Mouse (Mus musculus): ENCODE measurements at regions not wholly inside any gene's neighbourhood (a gene's known extent, or its start where the extent isn't known, plus 50 kb on each side); places are given as distances from the start of the nearest gene placed in this dataset.

GRCm38 (mm10) chr3:149625066-149625465 lies 634.7 kb upstream of the Adgrl2 start:
- DNase-seq = no peak

DNA sequence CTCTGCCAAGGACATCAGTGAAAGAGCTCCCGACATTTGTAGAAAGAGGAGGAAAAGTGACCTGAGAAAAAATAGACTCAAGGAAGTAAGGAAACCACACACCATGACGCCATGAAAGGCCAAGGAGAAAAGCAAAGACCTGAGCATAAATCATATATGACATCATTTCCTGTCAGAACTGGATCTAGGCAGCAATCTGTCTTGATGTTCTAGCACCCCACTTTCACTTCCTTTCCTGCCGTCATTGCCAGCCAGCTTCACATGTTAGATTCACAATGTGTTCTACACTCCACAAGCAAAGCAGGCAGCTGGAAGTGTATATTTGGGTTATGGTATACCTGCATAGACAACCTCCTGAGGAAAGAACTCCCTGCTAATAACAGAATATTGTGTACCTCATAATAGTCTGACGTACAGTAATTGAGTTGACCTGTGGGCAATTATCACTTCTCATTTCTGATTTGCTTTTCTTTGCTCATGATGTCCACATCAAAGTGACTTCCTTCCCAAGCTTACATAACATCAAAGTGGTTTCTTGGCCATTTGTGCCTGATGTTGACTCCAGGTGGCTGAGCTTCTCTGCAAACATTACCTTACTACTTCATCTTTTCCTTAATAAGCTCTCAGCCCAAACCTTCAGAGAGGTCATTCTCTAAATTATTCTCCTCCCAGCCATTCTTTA lies 633.6 kb upstream of the Adgrl2 start:
- DNase-seq = no peak

DNA sequence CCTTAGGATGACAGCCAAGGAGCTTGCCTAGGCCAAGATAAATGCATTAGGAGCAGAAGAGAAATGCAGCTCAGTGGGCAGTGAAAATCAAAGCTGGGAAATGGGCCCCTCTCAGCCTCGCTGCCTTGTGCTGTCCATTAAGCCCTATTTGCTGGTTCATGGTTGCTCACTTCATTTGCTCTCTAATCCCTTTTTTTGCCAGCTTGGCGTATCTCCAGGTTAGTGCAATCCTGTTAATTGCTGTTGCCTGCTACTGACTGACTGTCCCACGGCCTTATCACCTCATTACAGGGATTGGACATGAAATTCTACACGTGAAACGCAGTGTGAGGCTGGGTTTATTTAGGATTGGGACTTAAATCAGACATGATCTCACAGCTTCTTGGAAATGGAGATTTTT lies 613.5 kb upstream of the Adgrl2 start:
- no peak for DNase-seq

GRCm38 (mm10) chr3:149601276-149601675 lies 610.9 kb upstream of the Adgrl2 start:
- no peak for DNase-seq

GRCm38 (mm10) chr3:149594470-149594869 lies 604.1 kb upstream of the Adgrl2 start:
- DNase-seq = peak in 1 of 2 experiments; percentile 1

DNA sequence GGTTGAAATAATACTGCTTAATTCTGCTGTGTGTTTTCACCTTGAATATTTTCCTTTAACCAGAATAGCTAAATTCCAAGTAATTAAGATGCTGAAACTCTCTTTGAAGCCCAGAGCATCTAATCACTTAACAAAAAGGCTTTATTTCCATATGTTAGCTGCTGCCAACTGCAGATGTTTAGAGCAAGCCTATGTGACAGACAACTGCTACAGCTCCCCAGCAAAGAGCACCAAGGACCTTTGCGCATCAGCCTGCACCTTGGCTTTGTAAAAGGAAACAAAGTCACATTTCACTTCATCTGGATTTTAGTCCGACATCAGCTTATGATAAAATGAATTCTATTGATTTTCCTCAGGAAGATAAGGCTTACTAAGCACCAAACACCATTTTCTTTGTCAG lies 595.4 kb upstream of the Adgrl2 start:
- no peak for DNase-seq

DNA sequence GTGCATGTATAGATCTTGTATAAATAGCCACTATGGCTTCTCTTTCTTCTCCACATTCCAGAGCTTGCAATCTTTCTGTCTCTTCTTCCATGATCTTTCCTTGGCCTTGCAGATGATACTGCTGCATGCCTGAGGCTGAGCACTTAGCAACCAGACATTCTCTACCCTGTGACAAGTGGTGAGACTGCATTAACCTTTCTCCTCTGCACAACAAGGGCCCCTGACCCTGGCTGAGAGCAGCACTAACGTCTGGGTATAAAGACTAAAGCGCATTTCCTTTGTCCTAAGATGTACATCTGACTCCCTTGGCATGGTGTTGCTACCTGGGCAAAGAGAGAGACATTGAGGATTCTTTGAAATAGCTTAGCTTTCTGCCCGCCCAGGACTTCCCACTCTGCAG lies 590.8 kb upstream of the Adgrl2 start:
- no peak for DNase-seq

DNA sequence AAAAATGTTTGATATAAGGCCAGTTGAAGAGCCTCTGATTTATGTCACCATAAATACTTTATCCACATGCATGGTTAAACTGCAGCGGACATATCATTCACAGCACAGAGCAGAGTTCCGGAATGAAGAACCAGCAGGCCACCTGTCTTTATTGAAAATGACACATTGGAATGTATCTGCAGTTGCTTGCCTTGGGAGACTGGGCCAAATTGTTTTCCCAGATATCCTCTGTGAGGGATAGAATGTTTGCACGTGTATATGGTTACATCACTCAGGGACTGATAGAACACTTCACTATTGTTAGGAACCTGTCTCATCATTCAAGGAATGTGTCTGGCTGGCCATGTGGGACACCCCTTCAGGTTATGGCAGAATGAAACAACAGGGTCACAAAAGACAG lies 585.3 kb upstream of the Adgrl2 start:
- DNase-seq = no peak

DNA sequence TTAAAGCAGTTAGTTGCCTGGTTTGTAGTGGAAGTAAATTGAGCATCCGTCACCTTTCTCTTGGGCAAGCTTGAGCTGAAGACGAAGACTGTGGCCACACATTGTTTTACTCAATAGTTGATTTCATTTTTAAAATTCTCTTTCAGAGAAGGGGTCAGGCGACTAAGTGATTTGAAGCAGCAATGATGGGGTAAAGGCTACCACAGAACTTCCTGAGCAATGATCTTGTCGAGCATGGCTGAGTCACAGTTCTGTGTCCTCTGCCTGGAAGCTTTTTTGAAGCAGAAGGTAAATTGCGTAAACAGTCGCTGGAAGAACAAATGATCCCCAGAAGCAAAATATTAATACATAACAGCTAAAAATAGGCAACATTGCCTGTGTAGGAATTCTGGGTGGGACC lies 576.5 kb upstream of the Adgrl2 start:
- DNase-seq = no peak

- DNase-seq = no peak
These were observed 560.0 kb upstream of the Adgrl2 start for GRCm38 (mm10) chr3:149550231-149550951.

- peak; percentile 16 to 24 for DNase-seq
These were observed 556.7 kb upstream of the Adgrl2 start for GRCm38 (mm10) chr3:149547045-149547444.

DNA sequence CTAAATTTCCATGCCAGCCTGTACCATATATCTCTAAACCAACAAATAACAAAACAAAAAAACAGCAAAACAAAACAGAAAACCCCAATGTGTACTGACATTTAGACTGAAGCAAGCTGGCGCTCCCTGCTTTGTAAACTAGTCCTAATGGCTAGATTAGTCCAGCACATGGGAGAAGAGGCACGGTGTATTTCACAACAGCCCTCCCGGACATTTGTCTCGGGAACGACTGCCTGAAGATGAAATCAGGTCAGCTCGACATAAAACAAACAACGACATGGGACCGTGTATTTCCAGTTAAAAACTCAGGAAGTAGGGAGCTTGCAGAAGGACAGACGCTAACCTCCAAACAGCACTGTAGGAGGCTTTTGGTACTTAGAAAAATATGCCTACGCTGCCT lies 555.9 kb upstream of the Adgrl2 start:
- DNase-seq = no peak

DNA sequence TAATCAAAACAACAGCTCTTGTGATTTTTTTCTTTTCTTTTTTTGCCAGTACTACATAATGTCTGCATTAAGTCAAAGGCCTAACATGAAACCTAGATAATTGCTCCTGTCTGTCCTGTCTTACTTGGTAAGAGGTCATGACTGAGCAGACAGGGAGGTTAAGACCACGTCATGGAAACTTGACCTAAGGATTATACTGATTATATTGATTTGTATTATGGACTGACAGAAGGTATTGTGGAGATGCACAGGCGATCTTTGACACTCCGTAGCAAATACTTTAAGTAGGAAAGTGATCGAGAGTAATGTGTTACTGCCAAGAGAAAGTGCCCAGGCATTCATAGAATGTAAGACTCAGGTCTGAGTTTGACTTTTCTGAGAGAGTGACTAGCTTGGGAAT lies 543.8 kb upstream of the Adgrl2 start:
- DNase-seq = no peak

DNA sequence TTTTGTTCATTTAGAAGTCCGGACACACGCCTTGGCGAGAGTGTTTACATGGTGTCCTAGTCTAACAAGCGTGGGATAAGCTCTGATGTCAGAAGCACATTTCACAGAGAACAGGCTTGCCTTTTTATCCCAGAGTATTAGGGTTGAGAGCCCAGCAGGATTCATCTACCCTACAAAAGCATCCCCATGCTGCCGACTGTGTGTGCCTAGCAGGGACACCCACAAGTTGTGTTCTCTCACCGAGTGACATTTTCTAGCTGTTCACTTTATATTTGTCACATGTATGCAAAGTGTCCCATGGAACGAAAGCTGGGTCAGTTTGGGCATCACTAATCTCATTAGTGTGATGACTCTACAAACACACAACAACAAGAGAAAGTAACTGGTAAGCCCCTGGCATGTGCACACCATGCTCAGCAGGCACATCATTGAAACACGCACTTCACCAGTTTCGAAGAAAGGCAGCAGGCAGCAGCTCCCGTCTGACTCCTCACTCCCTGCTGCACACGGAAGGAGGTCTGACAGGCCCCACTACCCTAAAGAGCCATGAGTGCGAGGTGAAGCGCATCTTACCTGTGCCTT lies 539.8 kb upstream of the Adgrl2 start:
- DNase-seq = no peak

DNA sequence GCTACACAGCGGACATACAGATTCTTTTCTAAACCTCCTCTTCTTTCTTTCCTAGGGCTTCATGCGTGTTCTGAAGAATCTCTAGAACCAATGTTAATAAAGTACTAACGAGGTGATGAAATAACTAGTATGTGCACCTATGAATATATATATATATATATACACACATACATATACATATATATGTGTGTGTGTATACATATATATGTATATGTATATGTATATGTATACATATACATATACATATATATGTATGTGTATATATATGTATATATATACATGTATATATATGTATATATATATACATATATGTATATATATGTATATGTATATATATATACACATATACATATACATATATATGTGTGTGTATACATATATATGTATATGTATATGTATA lies 536.2 kb upstream of the Adgrl2 start:
- no peak for DNase-seq

GRCm38 (mm10) chr3:149519575-149519929 lies 529.2 kb upstream of the Adgrl2 start:
- no peak for DNase-seq

DNA sequence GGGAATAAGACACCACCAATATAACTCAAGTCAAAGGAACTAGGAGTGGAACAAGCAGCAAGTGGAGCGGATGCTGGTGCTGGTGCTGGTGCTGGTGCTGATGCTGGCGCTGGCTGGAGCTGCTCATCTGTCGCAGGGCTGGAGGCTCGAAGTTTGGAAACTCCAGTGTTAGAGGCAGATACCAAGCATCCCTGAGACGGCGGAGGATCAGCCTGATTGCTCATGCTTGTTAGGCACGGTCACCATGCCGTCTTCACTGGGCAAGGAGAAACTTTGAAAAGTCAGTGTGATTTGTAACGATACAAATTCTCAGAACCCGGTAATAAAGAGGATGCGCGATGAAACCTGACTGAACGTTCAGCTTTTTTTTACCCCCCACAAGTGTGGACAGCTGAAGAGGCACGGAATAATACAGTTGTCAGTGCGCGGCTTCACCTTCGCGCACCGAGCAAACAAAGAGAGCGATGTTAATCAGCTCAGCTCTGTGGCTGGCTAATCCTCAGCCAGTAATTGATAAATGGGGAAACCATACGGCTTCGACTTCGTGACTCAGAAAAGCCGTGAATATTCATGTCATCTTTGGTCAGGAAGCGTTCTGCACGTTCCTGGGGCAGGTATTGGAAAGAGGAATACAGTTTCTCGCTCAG lies 528.7 kb upstream of the Adgrl2 start:
- DNase-seq = no peak

- DNase-seq = no peak
These were observed 527.2 kb upstream of the Adgrl2 start for GRCm38 (mm10) chr3:149517537-149517936.

DNA sequence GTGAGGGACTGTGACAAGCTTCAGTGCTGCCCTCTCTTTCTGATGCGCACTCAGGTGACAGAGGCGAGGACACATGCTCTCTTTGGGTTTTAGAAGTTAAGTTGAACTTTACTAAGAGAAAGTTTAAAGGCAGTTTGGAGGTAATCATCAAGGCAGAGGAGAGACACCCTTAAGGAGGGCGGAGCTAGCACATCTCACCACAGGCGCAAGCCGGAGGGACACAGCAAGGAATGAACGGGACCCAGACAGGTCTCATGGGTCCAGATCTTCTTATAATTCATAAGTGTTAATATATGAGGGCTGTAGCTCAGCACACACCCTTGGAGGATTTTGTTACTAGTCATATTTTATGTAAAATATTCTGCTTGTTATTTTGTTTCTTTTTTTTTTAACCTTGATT lies 518.8 kb upstream of the Adgrl2 start:
- DNase-seq = no peak

- no peak for DNase-seq
These were observed 518.3 kb upstream of the Adgrl2 start for GRCm38 (mm10) chr3:149508671-149509070.

DNA sequence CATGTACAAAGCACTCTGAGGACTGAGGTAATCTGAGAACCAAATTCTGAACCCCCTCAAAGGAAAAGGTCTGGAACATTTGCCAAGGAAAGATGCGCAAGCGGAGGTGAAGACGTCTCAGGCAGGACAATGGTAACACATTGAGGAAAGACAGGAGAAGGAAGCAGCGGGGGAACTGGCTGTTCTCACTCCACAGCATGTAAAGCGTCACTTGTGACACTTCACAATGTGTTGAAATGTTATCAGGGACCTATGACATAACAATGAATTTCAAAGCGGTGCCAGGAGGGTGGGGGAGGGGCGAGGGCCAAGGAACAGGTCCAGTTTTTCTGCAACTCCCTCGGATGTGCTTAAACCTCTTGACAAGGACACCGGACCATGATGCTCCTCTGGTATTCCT lies 515.3 kb upstream of the Adgrl2 start:
- no peak for DNase-seq

DNA sequence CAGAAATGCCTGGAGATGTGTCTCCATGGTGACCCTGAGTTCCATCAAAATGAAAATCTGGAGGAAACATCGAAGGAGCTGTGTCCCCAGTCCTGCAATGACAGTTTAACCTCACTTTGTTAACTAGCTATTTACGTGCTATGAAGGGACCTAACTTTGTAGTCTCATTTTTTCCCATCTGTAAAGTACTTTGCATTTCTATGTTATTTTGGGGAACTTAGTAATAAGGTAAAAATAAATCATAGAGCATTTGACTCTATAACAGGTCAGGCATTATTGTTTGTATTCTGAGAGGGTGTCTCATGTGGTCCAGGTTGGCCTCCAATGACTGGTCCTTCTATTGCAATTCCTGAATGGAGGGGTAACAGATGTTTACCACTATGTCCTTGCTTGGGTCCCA lies 513.6 kb upstream of the Adgrl2 start:
- DNase-seq = no peak

GRCm38 (mm10) chr3:149500130-149500529 lies 509.8 kb upstream of the Adgrl2 start:
- DNase-seq = no peak

DNA sequence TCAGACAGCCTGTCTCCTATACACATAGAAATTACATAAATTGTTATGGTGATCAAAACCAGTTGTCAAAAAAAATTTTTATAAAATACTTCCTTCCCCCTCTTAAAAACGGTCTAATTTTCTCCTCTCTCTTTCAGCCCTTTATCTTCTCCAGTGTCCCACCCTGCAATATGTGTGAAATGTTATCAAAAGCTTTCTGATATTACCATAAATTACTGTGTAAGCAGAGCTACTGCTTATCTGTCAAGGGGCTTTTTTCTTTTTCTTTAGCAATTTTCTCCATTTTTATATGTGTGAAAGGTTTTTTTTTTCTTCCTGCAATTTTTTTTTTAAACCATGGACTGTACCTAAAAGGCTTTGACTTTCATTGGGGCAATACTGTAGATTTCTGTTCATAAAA lies 508.4 kb upstream of the Adgrl2 start:
- DNase-seq = no peak
